Mouse (Mus musculus) olfactory bulb, adult 2 months (tissue): Measurements from ENCODE around the gene Ifi204.
"Not testable (repeated sequence)": the region's sequence is repeated elsewhere in the genome, so short reads cannot be mapped to it uniquely, and the experiment has no call there.

ENCODE experiments used
- CTCF ChIP-seq: fragments of 200-500 bp; IDR thresholded peaks from 2 replicates; pipeline ENCODE4 v1.5.1; 2012; ENCODE audit warnings: low read depth, mild to moderate bottlenecking, low read length, moderate library complexity; ENCODE audit not compliant: insufficient read depth
- POLR2A ChIP-seq: fragments of 200-500 bp; IDR thresholded peaks from 2 replicates; pipeline ENCODE4 v1.6.1; 2012; ENCODE audit warnings: mild to moderate bottlenecking, low read depth, low read length, moderate library complexity; ENCODE audit not compliant: insufficient read depth

GRCm38 (mm10) chr1:173809294-173809693, 42.6 kb upstream of the Ifi204 start:
- not testable (repeated sequence) for TF ChIP-seq CTCF, POLR2A
